Mouse (Mus musculus) bone marrow macrophage, adult 2 months (primary cell): ENCODE measurements around the gene 2310022A10Rik.

Source experiments
- CTCF ChIP-seq: IDR thresholded peaks from 2 replicates; pipeline ENCODE4 v1.5.1; 2012; ENCODE audit warnings: low read depth, mild to moderate bottlenecking, low read length, moderate library complexity
- POLR2A ChIP-seq: IDR thresholded peaks from 2 replicates; pipeline ENCODE4 v1.6.1; 2012; ENCODE audit warnings: mild to moderate bottlenecking, low read depth, low read length, borderline replicate concordance

DNA sequence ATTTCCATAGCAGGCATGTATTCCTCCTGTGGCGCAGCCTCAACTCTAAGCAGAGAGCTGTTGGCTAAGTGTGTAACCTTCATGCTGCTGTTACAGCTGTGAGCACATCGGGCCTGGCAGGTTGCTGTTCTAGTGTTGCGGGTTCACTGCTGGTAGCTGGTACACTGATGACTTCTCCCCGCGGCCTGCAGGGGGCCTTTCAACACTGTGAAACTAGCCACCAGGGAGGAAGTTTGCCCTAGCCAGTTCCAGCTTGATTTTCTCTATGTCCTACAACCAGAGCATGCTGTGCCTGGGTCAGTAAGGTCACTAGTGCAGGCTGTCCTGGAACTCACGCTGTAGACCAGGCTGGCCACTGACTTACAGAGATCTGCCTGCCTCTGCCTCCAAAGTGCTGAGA, 23.9 kb downstream of the 2310022A10Rik start:
- TF ChIP-seq POLR2A (no peak), CTCF (peak; percentile 37; the same call in 1 of the 2 replicates)
